Mouse (Mus musculus) T-helper 2 cell (primary cell): ENCODE measurements around the gene Capn13.

Experiments used
- in situ Hi-C: fragments of 300-600 bp; cut with MboI, MseI; formaldehyde crosslinking; loops from one replicate; pipeline ENCODE4 v1.15.1; 2025; ENCODE audit warnings: high pct_unique_total_duplicates

Gene Capn13

DNA sequence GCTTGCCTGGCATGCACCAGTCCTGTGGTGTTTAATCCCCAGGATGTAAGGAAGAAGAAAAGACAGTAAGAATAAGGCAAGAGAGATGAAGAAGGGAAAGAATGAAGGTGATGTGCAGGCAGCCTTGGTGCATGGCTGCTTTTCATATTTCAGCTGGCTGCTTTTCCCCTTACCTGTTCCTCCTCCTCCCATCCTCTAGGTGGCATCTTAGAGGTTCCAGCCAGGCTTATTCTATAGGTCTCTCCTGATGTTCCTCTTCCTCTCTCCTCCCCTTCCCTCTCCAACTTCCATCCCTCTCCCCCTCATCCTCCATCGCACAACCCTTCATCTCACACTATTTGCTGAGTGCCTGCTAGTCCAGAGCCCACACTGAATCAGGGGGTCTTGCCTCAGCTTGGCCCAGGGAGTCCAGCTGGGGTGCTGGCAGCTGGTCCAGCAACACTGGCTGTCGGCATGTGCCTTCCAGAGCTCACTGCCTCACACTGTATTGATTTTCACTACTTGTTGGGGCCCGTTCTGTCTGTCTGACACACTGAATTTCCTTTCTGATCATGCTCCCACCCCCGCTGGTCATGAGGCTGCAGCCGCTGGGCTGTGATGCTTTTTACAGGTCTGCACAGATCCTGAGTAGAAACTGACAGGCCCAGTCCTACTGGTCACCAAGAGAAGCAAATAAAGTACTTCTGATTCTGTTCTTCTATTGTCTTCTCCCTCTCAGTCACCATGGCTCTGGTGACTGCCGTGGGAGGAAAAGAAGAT is 56.9 kb downstream of the Capn13 start:
- in situ Hi-C loops: no loop called here

- in situ Hi-C loops: no loop called here
Observed at GRCm38 (mm10) chr17:73342673-73343072, 58.0 kb downstream of the Capn13 start.

GRCm38 (mm10) chr17:73329071-73329470 is 71.6 kb downstream of the Capn13 start:
- in situ Hi-C loops: no loop called here

DNA sequence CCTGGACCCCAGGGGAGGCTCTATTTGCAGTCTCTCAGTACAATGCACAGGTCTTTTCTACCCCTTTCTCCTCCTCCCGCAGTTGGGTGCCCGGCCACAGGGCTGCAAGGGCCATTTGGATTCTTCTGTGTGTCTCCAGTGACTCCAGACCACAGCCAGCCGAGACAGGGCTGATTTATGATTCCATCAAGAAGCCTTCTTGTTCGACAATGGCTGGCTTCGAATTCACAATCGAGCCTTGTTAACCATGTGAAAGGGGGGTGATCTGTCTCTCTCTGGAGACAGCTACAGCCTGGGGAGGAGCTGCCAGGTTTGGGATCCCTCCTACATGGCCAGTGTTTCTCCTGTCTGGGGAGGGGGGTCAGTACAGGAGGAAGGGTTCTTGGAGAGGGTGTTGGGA is 75.4 kb downstream of the Capn13 start:
- in situ Hi-C loops: no loop called here

DNA sequence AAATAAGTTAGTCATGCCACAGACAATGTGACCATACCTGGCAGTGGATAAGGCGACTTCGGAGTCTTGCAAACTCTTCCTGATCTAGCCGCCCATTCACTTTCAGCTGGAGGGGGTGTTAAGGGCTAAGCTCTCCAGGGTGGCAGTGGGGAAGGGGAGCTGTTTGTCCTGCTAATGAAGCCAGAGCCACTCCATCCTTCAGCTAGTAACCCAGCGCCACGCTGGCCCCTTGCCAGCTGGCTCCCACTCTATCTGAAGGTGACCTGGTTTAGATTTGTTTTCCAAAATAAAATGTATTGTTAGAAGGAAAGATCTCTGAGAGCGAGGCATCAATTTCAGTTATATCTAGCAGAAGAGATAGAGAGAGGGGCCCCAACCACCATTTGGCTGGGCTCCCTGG is 75.9 kb downstream of the Capn13 start:
- in situ Hi-C loops: no loop called here

DNA sequence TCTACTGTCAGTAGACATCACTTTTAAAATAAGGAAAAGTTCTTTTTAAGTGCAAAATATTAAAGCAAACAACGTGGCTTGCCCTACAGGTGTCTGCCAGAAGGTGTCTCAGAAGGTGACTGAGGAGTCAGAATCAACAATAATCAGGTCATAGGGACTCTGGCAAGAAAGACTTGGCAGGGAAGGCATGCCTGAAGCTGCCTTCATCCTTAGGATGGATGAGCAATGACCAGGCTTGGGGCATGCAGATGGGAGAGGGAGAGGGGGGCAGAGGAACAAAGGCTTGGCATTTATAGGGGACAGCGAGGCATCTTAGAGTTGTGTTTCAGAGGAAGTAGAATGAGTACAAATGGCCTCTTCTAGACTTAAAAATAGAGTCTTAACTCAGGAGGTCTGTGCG is 76.7 kb downstream of the Capn13 start:
- in situ Hi-C loops: no loop called here

GRCm38 (mm10) chr17:73314786-73315185 is 85.9 kb downstream of the Capn13 start:
- in situ Hi-C loops: no loop called here

- in situ Hi-C loops: no loop called here
Observed at GRCm38 (mm10) chr17:73311491-73311890, 89.2 kb downstream of the Capn13 start.

GRCm38 (mm10) chr17:73308691-73309090 is 92.0 kb downstream of the Capn13 start:
- in situ Hi-C loops: loop anchor here (5.0 kb wide), 2 partner anchors 264 to 434 kb away; no protein-coding TSS in a partner anchor

- in situ Hi-C loops: loop anchor here (5.0 kb wide), 2 partner anchors 266 to 436 kb away; no protein-coding TSS in a partner anchor
Observed at GRCm38 (mm10) chr17:73306626-73307025, 94.0 kb downstream of the Capn13 start.

DNA sequence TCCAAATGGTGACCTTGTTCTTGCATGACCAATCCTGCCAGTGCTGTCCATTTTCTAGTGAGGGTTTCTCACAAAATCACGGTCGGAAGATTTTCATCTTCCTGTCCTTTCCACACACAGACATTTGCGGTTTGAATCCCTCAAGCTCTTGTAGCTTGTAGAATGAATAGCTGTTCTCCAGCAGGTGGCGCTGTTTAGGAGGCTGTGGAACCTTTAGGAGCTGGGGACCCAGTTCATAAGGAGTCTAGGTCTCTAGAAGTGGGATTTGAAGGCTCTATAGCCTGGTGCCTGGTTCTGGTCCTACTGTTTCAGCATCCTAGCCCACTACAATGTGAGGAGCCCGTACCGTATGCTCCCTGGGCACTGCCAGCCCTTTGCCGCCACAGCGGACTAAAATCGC is 95.0 kb downstream of the Capn13 start:
- in situ Hi-C loops: loop anchor here (5.0 kb wide), 2 partner anchors 267 to 437 kb away; no protein-coding TSS in a partner anchor

GRCm38 (mm10) chr17:73304086-73304812 is 96.4 kb downstream of the Capn13 start:
- in situ Hi-C loops: loop anchor here (5.0 kb wide), 1 partner anchor 578 kb away; no protein-coding TSS in a partner anchor

DNA sequence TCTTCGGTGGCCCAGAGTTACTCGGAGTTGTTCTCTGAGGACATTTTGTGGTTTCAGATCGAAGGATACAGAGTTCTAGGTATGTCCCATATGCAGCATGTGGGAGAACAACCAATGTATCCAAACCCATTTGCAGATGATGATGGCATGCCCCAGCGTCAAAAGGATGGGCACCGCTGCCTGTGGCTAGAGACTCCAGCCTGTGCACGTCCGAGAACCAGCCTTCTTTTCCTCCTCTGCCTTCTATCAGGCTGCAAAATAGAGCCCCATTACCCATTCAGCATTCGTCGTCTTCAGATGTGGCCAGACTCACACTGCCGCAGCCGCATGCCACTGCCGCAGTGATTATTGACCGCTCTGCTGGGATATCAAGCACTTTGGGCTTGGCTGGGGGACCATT is 97.0 kb downstream of the Capn13 start:
- in situ Hi-C loops: loop anchor here (5.0 kb wide), 1 partner anchor 579 kb away; no protein-coding TSS in a partner anchor

- in situ Hi-C loops: loop anchor here (5.0 kb wide), 1 partner anchor 579 kb away; no protein-coding TSS in a partner anchor
Observed at GRCm38 (mm10) chr17:73303217-73303616, 97.4 kb downstream of the Capn13 start.

GRCm38 (mm10) chr17:73302104-73302503 is 98.6 kb downstream of the Capn13 start:
- in situ Hi-C loops: loop anchor here (5.0 kb wide), 1 partner anchor 580 kb away; no protein-coding TSS in a partner anchor

DNA sequence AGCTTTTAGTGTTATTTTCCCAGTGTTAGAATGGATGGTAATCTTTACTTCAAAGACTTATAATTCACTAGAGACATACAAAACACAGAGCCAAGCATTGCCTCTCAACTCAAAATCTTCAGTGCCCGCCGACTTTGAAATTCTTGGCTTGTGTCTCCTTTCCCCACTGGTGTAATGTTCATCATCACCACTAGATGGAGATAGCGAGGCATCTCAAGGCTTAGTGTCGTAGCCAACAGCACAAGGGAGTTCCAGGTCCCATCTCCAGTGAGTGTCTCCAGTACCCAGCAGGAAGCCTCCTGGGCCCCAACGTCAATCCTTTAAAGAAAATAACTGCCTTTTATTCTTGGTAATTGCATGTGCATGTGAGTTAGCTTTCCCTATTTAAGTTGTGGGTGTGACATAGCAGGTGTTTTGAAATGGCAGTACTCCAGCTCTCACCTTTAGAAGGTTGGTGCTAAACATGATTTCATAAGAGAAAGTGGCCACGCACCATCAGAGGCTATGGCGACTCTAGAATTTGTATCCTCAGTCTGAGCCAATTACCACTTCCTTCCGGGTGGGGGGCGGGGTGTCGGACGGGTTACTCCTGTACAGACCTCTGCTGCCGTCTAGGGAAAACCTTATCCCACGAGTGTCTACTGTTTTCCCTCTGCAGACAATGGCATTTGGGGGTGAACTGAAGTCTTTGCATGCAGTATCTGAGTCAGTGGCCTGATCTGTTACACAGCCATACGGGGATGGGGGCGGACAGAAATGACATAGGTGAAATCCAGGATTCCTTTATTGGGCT is 99.2 kb downstream of the Capn13 start:
- in situ Hi-C loops: loop anchor here (5.0 kb wide), 1 partner anchor 581 kb away; no protein-coding TSS in a partner anchor

DNA sequence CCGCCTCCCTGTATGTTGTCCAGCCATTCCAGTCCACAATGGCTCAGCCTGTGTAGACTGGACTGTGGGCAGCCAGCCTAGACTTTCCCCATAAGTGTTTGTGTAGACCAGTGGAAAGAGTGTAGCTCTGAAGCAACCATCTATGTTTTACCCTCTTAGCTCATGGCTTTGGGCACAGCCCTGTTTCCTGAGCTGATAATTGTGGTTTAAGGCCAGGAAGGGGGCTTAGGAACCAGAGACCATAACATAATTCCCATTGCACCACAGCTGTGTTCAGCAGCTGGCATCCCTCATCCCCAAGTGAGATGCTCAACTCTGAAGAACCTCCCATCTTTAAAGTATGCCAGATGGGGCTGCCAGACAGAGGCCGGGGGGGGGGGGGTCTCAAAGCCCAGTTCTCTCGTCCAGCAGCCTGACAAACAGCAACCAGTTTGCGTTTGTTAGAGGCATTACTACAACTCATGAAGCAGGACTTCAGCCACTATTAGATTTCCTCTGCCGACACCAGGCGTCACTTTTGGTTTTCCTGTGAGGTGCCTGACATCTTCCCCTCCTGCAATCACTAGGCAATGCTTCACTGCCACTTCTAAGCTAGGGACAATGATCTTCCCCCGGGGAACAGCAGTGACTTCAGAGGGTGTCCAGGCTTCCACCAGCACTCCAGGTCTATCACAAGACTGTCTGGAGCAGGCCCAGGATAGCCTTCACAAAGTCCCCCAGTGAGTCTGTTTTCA is 100.4 kb downstream of the Capn13 start:
- in situ Hi-C loops: loop anchor here (5.0 kb wide), 1 partner anchor 582 kb away; no protein-coding TSS in a partner anchor

- in situ Hi-C loops: no loop called here
Observed at GRCm38 (mm10) chr17:73298981-73299380, 101.7 kb downstream of the Capn13 start.

- in situ Hi-C loops: no loop called here
Observed at GRCm38 (mm10) chr17:73296855-73297254, 103.8 kb downstream of the Capn13 start.

- in situ Hi-C loops: no loop called here
Observed at GRCm38 (mm10) chr17:73293237-73293636, 107.4 kb downstream of the Capn13 start.

DNA sequence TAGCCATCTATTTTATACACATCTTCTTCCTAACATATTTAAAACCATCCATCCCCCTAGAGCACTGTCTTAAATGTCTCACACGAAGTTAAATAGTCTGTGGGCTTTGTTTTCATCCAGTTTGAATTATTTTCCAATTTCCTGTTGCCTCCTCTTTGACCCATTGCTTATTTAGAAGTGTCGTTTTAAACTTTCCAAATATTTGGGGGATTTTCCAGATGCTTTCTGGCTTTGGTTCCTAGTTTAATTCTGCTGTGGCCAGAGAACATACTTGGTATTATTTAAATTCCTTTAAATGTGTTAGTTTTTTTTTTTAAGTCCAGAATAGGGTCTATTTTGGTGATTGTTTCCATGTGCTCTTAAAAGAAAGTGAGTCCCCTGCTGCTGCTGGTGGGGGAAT is 116.4 kb downstream of the Capn13 start:
- in situ Hi-C loops: no loop called here
